Mouse (Mus musculus) heart, adult 18-20 months (tissue): ENCODE measurements around the gene Alkbh2. TPM values are rescaled to one million over a fixed set of nuclear protein-coding genes. Genes with fewer than 3 reads are reported as not detected.

Source experiments
- DNase-seq, 2 experiments: peaks; one replicate each; pipeline ENCODE4 v3.0.0; 2021 to 2022; ENCODE audit warnings: mixed read lengths in 1 of 2
- total RNA-seq, 2 experiments: library from RNA; stranded (reverse); gene quantifications; 2 replicates each; pipeline ENCODE4 v1.2.3; 2021

The Alkbh2 gene
- total RNA-seq, 2 experiments from 2014 or later = 1.3 to 1.5 TPM

DNA sequence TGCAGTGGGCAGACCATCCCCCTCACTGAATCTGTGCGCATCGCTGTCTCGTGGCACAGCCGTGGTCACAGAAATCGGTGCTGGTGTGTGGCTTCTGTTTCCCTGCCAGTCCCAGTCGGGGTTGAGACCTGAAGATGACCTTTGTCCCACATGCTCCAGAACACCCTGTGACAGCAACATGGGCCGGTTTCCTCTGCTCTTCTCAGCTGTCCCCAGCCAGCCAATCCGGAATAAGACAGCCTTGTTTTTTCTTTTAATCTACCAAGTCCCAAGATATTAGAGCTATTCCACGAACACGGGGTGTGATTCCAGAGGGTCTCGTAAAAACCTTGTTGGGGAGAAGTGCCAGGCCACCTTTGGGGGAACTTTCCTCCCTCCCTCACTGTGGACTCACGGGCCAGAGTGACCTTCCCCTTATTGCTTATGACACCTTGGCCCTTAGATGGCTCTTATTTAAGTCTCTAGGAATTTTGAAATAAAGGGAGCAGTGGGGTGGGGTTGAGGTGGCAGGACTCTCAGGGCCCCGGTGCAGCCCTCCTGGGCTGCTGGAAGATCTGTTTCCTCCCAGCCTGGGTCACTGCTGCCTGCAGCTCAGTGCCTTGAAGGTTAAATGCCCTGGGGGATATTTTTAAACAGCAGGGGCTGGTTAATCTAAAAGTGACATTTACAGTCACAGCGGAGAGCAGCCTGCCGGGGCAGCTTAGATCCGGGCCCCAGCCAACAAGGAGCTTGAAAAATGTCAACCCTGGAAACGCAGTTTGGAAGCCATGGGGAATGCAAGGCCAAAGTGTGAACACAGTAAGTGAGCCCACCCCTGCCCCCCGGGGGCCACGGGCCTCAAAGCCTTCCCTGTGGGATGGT is 18.2 kb upstream of the Alkbh2 start, which contains the start of gene Acacb:
Acacb (plus strand) TSS at position 508 of the 861 bp plus-strand sequence.
- peak; percentile 73 to 87 for DNase-seq

DNA sequence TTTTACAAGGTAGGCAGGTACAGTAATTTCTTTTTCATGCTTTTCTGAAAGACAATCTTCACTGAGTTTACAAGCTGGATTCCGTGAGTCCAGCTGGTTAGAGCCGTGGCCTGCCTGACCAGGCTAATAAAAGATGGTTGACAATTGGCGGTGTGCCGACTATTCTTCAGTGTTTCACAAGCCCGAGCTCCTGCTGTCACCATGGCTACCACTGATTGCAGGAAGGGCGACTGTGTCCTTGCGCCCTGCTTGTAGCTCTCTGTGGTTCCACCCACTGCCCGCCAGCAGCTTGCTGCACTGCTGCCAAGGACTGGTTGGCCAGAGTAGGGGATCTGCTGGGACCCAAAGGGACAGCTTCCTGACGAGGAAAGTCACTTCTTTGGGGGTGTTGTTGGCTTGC is 11.2 kb upstream of the Alkbh2 start:
- peak; percentile 92 to 96 for DNase-seq

DNA sequence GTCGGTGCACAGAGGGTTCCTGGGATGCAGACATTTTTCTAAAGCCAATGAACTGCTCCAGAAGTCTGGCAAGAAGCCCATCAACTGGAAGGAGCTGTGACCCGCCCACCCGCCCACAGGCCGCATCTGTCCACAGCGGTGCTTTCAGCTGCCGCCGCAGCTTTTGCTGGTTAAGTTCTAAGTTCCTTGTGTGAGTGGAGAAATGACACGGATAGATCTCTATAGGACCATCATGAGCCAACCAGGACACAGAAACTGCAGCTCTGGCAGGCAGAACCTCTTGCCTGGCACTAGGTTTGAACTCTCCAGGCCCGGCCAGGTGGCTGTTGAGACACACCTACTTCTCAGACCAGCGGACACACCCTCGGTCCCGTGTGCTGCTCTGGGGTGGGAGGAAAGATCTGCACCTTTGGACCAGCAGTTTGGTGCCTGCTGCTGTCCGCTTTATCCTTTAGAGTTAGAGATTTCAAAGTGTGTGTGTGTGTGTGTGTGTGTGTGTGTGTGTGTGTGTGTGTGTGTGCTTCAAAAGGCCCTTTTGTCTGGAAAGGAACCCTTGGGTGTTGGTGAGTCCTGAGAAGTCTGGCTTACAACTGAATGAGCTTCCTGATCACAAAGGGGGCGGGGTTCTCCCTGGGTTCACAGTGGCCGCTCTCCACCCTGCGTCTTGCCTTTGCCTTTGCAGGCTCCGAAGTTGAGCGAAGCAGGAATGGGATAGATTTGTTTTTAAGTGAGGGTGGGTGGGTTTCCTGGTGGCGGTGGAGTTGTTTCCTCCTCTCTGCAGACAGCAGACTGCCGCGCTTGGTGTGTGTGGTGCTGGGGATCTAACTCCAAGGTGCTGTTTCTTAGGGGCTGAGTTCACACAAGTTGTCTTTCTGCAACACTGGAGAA is 10.5 kb upstream of the Alkbh2 start:
- peak in 1 of 2 experiments; percentile 62 for DNase-seq

DNA sequence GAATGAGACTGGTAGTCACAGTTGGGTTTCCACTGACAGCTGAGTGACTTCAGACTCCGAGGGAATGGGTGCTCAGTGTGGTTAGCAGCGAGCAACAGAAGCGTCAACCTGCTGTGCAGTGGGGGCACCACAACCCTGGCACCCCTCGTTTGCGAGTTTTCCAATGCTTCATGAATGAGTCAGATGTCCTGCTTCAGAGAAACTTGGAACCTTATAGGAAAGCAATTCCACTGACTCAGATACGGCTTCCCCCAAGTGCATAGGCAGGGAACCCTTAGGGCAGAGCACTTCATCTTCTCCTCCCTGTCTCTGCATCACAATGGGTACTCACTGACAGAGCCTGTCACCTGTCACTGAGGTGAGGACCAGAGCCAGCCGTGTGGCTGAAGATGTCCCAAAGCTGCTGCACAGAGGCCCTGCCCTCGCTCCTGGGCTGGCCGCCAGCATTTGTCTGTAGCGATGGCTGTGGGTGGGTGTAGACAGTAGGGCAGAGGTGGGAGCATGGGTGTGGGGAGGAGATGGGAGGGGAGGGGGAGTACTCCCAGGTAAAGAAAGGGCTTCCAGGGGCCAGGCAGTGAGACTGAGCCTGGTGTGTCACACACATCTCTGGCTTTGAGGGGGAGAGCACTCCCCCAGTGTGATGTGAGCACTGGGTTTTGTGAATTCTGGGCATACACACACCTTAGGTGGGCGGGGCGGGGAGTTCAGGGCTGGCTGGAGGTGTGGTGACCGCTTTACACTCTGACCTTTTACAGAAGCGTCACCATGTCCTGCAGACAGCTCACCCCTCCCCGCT is 9.7 kb upstream of the Alkbh2 start:
- DNase-seq = no peak

DNA sequence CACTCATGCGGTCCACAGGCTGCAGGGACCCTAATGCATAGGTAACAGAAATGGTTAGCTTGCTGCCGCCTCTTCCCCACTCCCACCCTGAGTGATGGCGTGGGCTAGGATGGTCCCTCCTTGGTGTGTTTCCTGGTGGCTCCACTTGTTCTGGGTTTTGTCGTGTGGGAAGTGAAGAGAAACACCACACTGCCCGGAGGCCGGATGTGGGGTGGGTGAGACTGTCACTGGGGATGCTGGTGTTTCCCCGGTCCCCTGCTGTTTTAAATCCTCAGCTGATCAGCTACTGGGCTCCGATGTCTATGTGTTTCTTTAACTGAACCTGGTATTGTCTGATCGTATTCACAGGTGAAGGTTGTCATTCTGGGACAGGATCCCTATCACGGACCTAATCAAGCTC is 7.5 kb upstream of the Alkbh2 start:
- DNase-seq = no peak

DNA sequence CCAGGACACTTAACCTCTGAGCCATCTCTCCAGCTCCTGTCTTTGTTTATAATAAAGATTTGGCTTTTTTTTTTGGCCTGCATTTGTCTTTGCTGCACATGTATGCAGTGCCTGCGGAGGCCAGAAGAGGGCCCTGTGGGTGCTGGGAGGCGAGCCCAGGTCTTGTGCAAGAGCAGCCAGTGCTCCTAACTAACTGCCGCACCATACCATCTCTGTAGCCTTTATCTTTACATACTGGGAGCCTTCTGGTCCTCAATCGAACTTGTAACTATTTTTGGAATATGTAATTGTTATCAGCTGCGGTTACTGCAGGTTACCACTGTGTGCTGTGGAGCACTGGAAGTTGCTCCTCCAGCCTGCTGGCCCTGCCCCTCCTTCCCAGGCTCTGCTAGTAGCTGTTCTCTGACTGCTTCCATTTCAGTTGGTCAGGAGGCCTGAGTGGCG is 6.1 kb upstream of the Alkbh2 start:
- DNase-seq = peak; percentile 73 to 82

DNA sequence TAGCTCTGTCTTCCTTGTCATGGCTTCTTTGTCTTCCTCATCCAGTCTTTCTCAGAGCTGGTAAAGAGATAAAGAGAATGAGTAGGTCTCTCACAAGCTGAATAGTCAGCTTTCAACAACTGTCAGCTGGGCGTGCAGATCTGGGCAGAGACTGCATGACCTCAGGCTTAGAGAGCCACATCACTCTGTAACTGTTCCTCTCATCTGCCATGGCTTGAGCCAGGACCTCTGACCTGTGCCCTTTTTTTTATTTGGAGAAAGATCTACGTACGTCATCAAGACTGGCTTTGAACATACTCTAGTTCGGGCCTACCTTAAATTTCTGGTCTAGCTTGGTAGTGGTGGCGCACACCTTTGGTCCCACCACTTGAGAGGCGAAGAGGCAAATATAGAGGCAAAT is 4.8 kb upstream of the Alkbh2 start:
- peak in 1 of 2 experiments; percentile 21 for DNase-seq

DNA sequence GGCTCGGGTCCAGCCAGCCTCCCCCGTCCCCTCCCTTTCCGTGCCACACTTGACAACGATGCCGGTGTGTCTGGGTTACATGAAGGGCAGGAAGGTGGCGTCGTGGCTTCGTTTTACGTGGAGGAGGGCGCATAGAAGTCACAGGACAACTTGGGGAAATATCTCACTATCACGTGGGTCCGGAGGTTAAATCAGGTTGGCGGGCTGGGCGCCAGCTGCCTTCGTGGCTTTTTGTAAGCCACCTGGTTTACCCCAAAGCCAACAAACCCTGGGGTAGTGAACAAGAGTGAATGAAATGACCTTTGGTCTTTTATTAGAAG is 3.5 kb upstream of the Alkbh2 start:
- peak; percentile 71 to 80 for DNase-seq

DNA sequence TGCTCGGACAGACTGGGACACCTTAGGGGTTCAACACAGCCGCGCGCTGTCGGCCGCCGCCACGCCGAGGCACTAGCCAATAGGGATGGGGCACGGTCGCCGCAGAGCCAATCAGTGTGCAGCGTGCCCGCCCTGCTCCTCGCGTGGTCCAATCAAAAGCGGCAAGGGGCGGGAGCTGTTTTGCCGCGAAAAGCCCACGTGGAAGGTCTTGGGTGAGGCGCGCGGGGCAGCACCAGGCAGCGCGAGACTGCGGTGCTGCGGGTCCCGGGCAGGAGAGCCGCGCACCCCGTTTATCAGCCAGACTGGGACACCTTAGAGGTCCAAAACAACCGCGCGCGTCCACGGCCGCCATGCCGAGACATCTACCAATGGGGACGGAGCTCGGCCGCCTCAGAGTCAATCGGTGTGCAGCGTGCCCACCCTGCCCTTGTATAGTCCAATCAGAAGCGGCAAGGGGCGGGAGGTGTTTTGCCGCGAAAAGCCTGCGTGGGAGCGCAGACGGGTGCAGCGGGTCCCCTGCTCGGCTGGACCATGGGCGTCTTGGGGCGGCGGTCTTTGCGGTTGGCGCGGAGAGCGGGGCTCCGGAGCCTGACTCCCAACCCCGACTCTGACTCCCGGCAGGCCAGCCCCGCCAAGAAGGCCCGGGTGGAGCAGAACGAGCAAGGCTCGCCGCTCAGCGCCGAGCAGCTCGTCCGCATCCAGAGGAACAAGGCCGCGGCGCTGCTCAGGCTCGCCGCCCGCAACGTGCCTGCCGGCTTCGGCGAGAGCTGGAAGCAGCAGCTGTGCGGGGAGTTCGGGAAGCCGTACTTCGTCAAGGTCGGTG is 2.9 kb upstream of the Alkbh2 start:
- peak; percentile 94 to 96 for DNase-seq

DNA sequence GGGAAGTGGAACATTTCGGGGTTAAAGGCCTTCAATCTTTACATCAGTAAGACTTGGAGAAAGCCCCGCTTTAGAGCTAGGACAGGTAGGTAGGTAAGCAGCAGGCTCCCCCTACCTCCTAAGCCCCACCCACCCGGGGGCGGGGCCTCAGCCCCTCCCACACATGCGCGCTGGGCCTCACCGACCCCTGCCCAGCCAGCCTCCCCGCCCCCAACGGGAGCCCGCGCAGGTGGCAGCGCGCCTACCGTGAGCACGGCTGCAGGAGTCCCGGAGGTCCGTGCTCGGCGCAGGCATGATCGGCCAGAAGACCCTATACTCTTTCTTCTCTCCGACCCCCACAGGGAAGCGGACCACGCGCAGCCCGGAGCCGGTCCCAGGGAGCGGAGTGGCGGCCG is 2.2 kb upstream of the Alkbh2 start, which contains the start of gene Ung:
Ung (plus strand) TSS at position 176 of the 395 bp plus-strand sequence.
- DNase-seq = no peak

DNA sequence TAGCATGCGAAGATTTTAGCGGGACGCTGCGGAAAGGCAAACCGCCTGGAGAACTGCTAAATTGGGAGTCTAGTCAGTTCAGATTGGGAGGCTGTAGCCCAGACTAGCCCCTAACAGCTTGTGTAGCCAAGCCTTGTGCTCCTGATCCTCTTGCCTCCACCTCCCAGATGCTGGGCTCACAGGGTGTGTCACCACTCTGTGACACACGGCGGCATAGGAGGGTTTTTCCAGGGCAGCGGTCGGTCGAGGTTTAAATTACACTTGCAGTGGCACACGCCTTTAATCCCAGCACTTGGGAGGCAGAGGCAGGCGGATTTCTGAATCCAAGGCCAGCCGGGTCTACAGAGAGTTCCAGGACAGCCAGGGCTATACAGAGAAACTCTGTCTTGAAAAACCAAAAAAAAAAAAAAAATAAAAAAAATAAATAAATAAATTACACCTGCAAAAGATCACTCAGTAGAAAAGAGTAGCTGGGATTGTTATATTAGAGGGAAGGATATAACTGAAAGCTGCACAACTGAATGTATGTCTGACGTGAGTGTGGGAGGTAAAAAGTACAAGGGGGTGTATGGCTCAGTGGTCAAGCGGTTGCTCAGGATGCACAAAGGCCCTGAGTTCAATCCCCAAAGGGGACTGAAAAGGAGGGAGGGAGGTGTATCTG is 1.7 kb upstream of the Alkbh2 start:
- DNase-seq = no peak

DNA sequence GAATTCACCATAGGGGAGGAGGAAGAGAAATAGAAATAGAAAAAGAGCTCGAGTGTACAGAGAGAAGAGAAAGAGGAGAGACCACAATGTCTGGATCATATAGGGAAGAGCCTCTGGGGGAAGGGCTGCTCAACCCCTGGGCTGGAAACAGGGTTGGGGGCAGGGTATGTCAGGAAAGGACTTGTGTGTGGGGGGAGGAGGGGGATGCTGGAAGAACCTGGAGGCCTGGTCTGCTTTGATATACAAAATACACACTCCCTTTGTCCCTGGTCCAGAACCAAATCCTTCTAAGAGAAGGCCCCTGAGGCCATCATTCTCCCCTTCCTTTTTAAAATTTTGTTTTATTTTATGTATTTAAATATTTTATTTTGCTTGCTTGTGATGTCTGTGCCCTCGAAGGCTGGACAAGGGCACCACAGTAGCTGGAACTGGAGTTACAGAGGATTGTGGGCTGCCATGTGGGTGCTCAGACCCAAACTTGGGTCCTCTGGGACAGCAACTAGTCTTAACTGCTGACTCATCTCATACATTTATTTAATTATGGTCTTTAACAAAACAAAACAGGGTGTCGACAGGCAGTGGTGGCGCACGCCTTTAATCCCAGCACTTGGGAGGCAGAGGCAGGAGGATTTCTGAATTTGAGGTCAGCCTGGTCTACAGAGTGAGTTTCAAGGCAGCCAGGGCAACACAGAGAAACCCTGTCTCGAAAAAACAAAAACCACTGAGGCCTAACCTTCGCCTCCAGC is 1.3 kb downstream of the Alkbh2 start:
- DNase-seq = no peak

DNA sequence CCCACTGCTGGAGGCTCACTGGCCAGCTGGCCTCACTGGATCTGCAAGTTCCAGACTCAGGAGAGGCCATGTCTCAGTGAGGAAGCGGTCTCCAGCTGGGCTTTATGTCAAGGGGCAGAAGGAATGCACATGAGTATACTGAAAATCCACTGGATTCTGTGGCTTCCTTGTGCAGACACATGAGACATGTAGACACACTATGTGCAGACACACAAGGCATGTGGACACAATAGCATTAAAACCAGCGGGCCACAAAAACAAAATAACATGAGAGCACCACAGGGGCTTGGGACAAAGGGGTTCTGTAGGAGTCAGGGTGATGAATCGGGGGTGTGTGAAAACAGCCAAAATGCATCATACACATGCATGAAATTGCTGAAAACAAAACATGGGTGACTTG is 2.0 kb downstream of the Alkbh2 start:
- no peak for DNase-seq

DNA sequence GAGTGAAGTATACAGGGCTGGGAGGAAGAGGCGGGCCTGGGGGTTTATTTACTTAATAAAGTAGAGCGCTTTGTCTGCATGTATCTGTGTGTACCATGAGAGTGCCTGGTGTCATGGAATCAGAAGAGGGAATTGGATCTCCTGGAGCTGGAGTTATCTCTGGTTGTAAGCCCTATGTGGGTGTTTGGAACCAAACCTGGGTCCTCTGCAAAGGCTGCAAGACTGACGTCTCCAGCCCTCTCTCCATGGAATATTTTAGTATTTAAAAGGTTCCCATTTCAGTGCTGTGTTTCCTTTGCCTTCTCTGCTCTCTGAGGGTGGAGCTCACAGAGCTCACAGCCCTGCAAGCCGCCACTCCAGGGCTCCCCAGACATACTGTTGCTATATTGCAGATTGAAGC is 8.2 kb downstream of the Alkbh2 start:
- no peak for DNase-seq

DNA sequence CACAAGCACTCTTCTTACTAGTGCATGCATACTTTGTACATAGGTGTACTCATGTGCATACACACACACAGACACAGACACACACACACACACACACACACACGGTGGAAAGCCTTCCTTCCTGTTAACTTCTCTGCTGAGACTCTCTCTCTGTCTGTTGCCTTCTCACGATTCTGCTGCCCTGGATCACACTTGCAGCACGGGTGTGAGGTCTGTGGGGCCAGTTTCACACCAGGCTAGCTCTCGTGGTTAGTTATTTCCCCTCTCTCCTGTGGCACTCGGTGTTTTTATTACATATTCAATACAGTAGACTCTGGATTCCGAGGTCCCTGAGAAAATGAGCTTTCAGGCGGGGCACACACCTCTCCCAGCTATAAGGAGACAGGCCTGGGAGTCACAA is 11.4 kb downstream of the Alkbh2 start:
- no peak for DNase-seq

DNA sequence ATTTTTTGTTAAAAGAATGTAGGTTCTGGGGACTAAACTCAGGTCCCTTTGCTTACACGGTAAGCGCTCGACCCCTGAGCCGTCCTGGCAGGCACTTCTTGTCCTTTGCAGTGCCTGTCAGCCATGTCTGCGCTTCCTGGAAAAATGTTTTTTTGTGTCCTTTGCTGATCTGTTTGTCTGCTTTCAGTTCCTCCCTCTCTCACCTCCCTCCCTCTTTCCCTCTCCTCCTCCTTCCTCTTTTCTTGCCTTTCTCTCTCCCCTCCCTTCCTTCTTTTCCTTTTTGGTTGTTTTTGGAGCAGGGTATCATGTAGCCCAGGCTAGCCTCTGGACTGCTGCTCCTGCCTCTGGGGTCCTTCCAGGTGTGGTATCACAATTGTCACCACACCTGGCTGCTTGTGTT is 13.0 kb downstream of the Alkbh2 start:
- no peak for DNase-seq

DNA sequence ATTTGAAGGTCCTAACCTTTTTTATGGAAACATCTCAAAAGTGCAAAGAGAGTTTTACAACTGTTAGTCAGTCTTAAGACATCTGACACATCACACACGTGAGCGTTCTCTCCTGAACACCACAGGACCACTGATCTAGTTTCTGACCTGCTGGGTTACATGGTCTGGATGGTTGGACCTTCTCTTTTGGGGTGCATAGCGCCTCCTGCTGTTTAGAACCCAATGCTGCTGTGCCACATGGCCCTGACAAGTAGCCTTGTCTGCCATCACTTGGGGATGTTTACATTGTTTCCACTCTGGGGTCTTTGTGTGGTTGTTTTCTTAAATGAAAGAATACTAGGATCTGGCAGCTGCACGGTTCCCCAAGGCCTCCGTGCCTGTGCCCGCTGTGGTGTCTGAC is 14.7 kb downstream of the Alkbh2 start:
- no peak for DNase-seq

DNA sequence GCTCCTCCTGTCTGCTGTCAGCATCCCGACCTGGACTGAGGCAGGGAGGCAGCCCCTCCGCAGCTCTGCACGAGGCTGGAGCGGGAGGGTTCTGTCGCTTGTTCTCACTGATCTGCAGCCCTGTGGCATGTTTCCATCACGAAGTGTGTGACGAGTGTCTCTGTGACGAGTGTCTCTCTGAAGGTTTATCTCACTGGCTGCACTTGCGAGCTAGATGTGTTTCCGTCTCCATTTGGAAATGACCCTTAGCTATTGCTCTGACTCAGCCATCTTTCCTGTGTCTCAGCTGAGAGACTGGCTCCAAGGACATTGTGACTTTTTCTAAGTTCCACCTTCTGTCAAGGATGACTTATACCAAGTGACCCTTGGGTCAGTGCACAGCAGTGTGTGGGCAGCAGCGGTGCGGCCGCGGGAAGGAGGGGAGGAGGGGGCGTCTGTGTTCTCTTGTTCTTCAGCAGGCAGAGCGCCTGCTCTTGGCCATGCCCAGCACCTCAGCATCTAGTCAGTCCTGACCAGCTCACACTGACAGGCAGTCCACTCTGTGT is 21.6 kb downstream of the Alkbh2 start:
- DNase-seq = no peak

DNA sequence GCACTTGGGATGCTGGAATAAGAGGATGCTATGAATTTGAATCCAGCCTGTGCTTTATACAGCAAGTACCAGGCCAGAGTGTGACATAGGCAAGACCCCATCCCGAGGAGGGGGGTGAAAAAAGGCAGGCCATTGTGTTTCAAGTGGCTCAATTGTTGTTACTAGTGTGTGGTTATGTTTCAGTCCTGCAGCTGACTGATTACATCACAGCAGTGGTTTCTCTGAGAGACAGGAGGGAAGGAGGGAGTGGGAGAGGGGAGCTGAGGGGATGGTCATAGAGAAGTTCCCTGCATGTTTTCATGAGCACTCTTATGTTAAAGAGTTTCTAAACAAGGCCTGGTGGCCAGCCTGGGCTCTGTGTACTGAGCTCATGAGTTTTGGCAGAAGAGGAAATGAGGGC is 25.2 kb downstream of the Alkbh2 start:
- DNase-seq = no peak

DNA sequence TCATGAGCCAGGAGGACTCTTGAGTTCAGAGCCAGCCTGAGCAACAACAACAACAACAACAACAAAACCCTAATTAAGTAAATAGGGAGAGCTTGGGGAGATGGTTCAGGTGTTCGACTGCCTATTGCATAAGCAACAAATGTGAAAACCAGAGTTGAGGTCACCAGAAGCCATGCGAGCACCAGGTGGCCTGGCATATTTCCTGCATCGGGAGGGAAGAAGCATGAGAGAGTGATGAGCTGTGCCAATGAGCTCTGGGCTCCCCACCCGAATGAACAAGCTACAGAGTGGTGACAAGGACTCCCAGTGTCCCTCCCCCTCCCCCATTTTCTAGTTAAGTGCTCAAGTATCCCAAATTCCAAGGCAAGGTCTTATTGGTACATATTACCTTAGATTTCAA is 26.1 kb downstream of the Alkbh2 start:
- no peak for DNase-seq
